Mouse (Mus musculus) activated CD4-positive, CD25-positive, alpha-beta regulatory T cell, adult 4 months (primary cell): ENCODE data around the gene Pdss2. TPM values are rescaled to one million over a fixed set of nuclear protein-coding genes. Genes with fewer than 3 reads are reported as not detected.
"Not testable (repeated sequence)": the region's sequence is repeated elsewhere in the genome, so short reads cannot be mapped to it uniquely, and the experiment has no call there.

Experiments
- ATAC-seq: one replicate; pipeline ENCODE4 v1.8.0; 2017
- polyA plus RNA-seq, 2 experiments: library from polyadenylated mRNA; unstranded; fragments of 100-300 nt; shearing (Covaris generic); gene quantifications; one replicate each; pipeline ENCODE4 v1.2.1; 2017

Gene Pdss2
- polyA plus RNA-seq, 2 experiments from 2014 or later = 6.1 to 8.2 TPM

DNA sequence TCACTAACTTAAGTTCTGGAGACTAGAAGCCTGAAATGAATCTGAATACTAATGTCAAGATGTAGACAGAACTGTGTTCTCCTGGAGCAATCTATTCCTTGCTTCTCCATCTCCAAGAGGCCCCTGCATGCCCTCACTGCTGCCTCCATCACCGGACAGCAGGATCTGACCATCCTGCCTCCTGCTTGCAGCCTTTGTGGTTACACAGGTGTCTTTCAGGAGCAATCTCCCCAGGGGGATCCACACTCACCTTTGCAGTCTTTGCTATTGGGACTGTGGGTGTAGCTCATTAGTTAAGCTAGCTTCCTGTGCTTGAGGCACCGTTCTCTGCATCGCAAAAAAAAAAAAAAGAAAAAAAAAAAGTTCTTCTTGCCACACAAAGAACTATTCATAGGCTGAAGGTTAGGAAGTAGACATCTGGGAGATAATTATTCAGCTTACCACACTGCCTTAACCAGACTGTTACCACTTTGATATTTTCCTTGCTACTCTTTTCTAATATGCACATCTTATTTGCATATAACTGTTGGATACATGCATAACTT, 23.0 kb downstream of the Pdss2 start:
- ATAC-seq = no peak

DNA sequence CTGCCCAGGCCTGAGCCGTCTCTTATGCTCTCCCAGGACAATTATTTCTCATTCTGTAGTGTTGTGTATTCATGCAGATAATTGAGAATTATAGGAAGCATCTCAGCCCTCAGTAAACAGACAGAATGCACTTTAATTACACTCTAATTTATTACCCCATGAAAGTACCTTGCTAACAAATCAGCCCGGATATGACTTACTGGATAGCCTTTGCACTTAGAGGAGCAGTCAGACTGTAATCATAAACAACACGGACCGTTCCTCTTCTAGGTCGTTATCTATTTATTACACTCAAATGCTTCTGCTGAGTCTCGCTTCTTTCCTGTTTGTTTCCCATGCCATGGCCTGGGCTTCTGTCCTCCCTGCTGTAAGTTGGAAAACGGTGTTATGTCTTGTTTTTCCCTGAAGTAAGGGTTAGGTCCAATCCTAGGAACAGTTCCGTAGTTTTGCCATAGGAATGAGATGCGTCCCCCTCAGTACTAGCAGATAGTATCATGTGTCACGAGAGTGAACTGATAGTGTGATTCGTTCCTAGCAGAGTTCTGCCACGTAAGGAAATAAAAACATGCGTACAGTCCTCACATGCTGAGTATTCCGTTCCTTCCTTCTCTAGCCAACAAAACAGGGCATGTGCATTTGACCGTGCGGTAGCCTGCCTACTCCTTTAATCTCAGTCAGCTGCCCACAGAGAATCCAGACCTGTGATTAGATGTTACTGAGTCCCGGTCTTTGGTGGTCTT, 24.3 kb downstream of the Pdss2 start:
- no peak for ATAC-seq

DNA sequence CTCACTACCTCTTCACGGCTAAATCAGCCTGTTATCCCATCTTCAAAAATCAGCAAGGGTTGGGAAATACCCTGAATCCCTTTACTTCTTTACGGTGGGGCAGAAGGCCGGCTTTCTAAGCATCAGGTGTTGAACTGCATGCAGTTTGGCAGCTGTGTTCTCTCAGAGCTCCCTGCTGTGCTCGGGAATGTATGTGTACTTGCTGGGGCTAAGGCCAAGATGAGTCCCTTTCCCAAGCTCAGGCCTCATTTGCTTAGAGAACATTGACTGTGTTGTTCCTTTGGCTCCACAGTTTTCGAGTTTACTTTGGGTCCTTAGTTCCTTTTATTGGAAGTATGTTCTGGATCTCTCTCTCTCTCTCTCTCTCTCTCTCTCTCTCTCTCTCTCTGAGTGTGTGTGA, 26.7 kb downstream of the Pdss2 start:
- ATAC-seq = no peak

DNA sequence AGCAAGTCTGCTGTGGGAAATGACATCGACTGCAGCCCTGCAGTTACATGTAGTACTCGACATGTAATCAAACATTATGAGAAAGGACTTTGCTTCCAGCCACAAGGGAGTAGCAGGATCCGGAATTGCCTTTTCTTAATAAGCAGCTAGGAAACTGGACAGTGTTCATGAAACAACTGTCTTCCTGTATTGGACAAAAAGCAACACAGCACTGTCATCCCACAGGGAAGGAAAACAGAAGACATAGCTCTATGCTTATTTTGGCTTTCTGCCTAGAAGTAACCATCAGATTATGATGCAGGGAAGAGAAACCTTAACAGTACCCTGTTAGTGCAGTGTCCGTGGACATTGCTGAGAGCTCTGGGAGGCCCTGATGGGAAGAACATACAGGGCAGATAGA, 31.0 kb downstream of the Pdss2 start:
- ATAC-seq = no peak

DNA sequence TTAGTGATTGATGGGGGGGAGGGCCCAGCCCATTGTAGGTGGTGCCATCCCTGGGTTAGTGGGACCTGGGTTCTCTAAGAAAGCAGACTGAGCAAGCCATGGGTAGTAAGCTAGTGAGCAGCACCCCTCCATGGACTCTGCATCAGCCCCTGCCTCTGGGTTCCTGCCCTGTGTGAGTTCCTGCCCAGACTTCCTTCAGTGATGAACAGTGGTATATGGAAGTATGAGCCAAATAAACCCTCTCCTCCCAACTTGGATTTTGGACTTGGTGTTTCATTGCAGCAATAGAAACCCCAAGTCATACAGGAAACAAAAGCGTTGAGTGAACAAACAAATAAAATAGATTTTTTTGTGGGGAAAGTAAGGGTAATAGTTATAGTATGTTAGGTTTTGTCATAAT, 35.7 kb downstream of the Pdss2 start:
- ATAC-seq = not testable (repeated sequence)

DNA sequence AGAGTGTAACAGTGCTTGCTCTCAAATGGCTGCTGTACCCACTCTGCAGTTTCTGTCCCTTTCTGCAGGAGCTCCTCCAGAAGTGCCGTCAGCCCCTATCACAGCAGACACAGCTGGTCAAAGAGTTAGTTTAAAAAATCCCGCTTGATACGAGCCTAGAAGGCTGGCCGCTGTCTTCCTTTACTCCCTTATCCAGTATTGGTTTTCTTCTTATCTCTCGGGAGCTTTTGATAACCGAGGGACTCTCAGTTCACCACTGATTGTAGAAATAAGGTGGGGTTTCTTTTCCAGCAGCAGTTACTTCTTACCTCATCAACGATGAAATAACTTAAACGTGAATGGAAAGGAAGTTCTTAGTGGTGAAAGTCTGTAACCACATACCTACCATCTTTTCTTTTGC, 36.2 kb downstream of the Pdss2 start:
- ATAC-seq = not testable (repeated sequence)

DNA sequence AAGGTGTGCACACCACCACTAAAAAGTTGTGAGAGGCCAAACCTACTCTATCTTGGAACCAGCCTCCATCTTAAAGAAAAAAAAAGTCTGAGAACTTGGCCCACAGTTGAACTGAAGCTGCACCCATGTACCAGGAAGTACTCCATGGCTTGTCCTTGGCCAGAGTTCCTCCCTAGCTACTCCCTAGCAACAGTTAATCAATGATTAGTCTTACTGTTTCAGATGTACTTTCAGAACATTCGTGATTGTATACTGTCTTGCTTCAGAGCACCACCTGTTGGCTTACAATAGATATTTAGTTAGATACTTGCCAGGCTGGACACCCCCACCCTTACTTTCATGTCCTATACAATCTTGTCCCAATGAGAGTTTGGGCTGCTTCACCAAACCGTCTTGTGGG, 50.0 kb downstream of the Pdss2 start:
- no peak for ATAC-seq

DNA sequence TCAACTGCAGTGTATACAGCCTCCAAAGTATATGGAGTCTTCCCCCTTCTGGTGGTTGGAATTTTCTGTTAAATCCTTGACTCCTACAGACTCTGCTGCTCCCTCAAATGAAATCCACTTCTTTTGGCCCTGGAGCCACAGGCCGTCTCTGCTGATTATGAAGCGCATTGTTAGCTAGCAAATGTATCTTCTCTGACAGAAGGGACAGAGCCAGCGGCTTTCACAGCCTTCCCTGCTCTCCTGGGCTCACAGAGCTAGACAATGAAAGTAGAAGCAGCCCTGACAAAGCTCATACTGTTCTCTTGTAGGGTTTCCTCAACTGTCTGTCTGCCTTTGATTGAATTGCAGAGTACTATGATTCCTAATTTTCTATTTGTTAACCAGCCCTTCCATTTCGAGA, 51.1 kb downstream of the Pdss2 start:
- ATAC-seq = no peak

DNA sequence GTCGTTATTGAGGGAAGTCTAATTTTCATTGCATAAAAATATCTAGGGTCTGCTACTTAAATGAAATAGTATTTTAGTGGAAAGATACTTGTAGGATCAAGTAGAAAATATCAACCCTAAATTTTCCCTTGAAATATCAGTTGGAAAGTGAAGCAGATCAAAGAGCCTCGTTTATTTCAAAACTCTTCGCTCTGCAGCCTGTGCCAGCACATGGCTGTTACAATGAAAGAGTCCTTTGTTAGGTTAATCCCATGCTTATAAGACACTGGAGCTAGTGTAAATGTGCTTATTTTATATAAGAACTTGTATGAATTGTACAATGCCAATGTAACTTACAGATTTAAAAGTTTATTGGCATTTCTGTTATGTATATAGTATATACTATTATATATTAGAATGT, 51.8 kb downstream of the Pdss2 start:
- ATAC-seq = no peak

DNA sequence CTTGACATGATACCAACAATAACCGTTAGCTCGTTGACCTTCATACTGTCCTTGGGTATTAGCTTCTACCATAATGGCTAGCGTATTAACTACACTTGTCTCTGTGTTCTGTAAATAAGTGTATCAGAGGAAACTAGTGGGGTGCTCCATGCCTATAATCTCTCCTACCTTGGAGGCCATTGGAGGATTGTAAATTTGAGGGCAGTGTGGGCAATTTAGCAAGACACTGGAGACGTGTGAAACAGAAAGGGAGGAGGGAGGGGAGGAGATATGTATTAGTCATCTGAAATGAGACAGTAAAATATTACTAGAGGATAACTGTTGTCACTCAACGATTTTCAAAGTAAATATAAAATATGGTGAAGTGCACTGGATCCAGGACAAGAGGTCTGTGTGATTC, 54.2 kb downstream of the Pdss2 start:
- no peak for ATAC-seq

DNA sequence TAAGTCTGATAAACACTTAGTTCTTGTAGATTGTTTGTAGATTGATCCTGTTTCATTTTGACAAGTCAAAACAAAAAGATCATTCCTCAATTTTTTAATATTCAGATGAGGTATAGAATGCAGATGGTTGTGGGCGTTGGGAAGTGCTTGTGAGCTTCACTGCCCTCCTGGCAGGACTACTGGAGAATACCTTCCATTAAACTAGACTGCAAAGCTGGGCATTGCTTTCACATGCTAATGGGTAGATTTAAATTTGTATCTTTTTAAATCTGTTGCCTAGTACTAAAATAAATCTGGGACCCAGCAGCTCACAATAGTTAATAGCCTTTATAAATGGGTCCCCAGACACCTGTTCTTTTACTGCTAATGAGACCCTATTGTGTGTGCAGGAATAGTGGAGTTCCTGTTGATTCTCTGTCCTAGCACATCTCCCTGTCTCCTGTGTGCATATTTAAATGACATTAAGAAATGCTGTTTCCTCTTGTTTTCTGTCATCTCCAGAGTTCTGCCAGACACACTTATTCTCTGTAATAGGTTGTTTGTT, 54.9 kb downstream of the Pdss2 start:
- no peak for ATAC-seq

DNA sequence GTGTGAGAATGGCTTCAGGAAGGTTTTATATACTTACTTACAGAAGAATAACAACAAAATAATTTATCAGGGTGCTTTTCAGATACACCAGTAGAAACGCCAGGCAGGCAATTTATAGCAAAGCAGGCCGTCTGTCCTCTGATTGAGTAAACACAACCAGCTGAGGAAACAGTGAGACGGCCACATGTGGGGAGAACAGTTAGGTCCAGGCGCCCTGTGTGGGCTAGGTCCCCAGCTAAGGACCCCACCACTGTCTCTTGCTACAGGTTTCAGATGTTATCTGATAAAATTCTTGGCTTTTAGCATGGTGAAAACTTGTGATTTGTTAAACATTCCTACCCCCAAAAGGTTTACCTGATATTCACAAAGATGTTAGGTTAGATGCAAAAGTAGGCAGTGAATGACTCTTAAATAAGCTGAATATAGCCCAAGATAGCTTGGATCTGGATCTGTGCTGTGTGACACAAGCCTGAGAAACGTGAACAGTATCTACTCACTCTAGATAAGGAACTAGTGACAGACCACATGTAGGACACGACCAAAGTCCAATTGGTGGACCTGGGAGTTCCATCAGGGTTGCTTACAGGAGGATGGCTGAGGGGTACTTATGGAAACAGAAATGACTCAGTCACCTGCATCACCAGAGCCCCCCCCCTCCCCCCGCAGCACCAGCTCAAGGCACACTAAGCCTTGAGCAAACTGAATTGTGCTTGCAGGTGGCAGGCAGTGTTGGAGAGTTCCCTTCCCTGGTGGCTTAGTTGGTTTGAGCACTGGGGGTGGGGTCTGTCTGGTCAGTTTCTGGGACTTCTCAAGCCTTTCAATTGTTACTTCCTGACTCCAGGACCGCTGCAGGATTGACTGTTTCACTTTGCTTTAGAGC, 56.2 kb downstream of the Pdss2 start:
- ATAC-seq = no peak

DNA sequence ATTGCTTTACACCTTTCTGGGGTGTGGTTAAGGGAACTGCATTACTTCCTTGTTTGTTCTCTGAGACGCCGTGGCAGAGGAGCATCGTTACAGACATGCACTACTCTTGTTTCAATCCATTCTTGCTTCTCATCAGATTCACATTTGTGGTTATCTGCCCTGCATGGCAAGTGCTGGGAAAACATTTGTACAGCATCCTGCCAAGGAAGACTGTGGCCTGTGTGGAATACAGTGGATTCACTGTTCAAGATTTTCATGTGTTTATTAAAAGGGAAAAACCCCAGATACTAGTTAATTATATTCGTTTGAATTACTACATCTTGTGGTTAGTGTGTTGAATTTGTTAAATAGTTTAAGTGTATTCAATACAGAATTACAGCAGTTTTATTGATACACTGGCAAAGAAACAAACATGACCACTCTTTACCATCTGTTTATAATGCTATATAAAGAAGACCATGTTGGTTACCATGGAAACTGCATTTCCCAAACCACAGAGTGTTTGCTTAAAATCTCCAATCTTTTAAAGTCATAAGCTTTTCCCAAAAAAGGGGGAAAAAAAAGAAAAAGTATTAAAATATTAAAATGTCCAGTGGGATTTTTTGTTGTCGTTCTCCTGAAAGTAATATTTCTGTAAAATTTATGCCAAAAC, 58.5 kb downstream of the Pdss2 start:
- ATAC-seq = no peak

DNA sequence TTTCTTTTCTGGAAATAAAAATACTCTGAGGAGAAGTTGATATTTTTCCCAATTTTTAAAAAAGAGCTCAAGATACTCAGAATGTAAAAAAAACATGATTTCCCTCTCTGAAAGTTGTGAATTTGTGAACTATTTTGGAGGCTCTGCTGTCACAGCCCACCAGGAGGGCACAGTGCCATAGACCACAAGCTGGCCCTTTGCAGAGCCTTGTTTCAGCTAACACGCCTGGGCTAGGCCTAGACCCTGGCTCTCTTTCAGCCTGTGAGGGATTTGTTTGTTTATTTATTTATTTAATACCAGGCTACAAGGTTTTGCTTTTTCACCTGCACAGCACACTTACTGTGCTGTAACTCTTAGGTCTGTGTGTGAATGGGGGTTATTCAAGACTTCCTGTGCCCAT, 64.3 kb downstream of the Pdss2 start:
- ATAC-seq = no peak

DNA sequence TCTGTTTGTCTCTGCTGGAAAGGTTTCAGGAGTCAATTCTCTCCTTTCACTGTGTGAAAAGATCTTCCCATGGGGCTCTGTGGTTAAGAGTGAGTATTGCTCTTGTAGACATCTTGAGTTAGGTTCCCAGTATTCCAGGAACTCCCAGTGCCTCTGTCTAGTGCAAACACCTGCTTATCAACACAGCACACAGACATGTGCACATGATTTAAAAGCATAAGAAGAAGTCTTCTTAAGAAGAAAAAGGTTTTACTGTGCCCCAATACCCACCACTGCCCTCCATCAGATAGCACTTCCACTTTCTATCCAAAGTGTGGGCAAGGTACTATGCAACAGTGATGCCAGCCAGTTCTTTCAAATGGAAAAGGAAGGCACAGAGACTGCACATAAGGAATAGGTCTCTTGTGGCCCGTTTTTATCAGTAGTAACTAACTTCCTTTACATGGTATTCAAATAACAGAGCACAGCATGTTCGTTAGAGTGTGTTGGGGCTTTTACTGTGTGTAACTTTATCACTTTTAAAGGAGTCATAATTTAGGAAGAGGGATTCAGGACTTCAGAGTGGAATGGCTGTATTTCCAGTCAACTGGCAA, 69.4 kb downstream of the Pdss2 start:
- ATAC-seq = no peak

DNA sequence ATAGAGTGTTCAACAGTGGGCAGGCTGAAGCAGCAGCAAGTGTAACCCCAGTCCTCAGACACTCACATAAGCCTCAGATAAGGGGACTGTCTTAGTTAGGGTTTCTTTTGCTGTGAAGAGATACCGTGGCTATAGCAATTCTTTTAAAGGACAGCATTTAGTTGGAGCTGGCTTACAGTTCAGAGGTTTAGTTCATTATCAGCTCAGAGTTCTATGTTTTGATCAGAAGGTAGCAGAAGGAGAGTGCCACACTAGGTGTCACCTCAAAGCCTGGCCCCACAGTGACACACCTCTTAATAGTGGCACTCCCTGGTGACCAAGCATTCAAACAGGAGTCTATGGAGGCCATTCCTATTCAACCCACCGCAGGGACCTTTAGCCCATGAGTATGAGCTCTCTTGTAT, 70.0 kb downstream of the Pdss2 start:
- ATAC-seq = no peak

DNA sequence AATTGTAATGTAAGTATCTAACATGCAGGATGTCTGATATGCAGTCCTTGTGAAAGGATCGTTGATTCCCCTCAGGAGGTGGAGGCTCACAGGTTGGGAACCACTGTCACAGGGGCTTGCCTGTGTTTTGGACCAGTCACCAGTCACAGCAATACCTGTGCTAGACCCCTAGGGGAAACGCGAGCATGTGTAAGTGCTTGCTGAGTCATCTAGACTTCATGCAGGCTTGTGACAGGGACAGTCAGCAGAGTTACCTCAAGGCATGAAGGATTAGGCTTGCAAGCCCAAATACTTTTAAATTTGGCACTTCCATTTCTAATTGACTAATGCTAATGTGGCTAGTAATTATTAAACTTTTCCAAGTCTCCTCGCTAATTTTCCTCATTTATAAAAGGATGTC, 71.2 kb downstream of the Pdss2 start:
- ATAC-seq = no peak

DNA sequence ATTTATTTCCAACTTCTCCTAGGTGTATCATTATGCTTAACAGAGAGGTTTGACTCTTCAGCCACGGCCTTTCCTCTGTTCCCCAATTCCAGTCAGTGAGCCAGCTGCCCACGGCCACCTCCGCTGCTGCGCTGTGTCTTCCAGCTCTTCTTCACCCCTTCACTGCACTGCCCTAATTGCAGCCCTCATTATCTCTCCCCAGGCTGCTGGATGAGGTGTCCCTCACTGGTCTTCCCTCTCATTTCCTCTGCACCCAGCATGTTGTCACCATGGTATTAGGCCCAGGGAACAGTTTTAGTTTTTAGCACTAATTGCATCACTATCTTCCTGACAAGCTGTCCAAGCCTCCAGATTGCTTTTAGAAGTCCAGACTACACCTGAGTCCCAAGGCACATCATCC, 73.0 kb downstream of the Pdss2 start:
- no peak for ATAC-seq

DNA sequence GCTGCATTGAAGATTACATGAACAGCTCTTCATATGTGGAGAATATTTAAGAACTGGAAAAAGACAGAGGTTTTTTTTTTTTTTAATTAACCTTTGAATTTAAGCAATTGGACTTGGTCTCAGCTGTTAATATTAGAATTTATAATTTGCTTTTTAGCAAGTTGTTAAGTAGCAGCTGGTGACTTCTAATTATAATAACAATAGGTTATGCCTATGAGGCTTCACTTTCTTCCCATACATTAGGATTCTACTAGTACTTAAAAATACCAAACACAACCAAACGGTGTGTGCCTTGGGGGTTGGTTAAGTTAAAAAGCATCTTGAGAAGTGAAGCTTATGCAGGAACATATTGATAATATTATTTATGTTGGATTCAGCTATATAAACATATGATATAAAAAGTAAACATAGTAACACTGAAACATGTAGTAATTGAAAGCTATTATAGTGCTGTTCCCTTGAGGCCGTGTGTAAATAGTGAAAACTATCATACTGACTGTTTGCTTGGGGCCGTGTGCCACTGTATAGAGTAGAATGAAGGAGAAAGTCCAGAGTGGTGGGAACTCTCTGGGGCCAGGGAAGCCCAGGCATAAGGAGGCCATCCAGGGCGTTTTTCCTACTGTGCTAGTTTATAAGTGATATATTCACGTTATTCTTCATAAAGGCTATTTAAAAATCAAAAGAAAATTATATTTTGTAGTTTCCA, 87.0 kb downstream of the Pdss2 start:
- no peak for ATAC-seq

DNA sequence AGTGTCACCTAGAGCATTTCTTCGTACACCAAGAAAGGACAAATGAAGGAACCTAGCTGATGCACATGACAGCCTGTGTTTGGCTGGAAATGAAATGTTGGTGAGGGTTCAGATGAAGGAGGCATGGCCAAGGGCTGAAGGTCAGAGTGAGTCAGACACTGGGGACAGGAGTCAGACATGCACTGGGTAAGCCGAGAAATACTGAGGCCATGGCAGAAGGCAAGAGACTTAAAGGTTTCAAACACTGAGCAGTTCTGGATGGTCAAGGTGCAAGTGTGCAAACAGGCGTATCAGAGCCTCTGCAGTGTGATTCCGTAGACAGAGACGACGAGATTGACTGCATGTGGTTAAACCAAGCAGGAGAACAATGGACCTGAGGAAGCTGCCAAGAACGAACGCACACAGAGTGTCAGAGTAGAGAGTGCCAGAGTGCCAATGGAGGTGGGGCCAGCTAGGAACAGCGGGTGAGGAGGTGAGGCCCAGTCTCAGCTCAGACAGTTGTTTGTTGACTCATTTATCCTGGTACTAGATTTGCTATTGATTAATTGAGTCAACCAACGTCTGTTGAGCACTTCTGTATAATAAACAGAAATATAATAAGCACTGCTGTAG, 89.6 kb downstream of the Pdss2 start:
- ATAC-seq = no peak

DNA sequence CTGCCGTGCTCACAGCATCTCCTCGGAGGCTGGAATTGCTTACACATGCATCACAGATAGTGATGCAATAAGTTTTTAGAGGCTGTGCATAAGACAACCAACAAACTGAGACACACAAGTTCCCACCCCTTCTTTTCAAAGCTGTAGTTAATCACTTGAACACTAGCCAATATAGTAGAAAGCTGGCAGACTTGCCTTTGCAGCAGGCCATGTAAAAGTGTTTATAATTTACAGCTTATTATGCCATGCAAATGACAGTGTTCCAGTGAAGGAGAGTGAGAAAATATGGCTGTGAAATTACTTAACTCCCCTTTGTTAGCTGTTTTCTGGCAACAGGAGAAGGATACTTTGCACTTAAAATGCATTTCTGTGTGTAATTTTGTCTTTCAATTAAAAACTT, 90.9 kb downstream of the Pdss2 start:
- ATAC-seq = no peak
